Mouse (Mus musculus) lung, adult 2 months (tissue): ENCODE data around the gene Pde6h.

ENCODE experiments used
- CTCF ChIP-seq: fragments of 200-500 bp; IDR thresholded peaks from 2 replicates; pipeline ENCODE4 v1.5.1; 2011; ENCODE audit warnings: mild to moderate bottlenecking, low read length, control low read depth; ENCODE audit not compliant: insufficient read depth
- POLR2A ChIP-seq: fragments of 200-500 bp; IDR thresholded peaks from 2 replicates; pipeline ENCODE4 v1.6.1; 2011; ENCODE audit warnings: low read depth, mild to moderate bottlenecking, control low read depth, low read length, borderline replicate concordance; ENCODE audit errors: extremely low read depth

GRCm38 (mm10) chr6:136988536-136989060 lies 65.0 kb downstream of the Pde6h start:
- TF ChIP-seq CTCF, result no peak
- no peak for TF ChIP-seq POLR2A
